Mouse (Mus musculus) lung, postnatal 4 days (tissue): Measurements from ENCODE around the gene Dnaja2.

Experiments used
- DNase-seq, 2 experiments: peaks; one replicate each; pipeline ENCODE4 v3.0.0; 2021

Gene Dnaja2

GRCm38 (mm10) chr8:85555181-85556145 lies at the start of gene Dnaja2:
TSS of gene Dnaja2 (minus strand) at chr8:85555344.
- peak; percentile 93 to 94 for DNase-seq

- DNase-seq, result no peak
These were observed 49.1 kb upstream of the Dnaja2 start for GRCm38 (mm10) chr8:85604201-85604600.

GRCm38 (mm10) chr8:85603203-85603895 lies 48.2 kb upstream of the Dnaja2 start:
- DNase-seq, result peak; percentile 30 to 69

- no peak for DNase-seq
These were observed 47.6 kb upstream of the Dnaja2 start for GRCm38 (mm10) chr8:85602737-85603136.

- DNase-seq, result no peak
These were observed 46.6 kb upstream of the Dnaja2 start for GRCm38 (mm10) chr8:85601741-85602140.

GRCm38 (mm10) chr8:85597413-85598191 lies 42.5 kb upstream of the Dnaja2 start:
- no peak for DNase-seq

GRCm38 (mm10) chr8:85595391-85595790 lies 40.2 kb upstream of the Dnaja2 start:
- DNase-seq, result peak; percentile 27 to 35

- no peak for DNase-seq
These were observed 39.8 kb upstream of the Dnaja2 start for GRCm38 (mm10) chr8:85594983-85595382.

- DNase-seq, result no peak
These were observed 38.2 kb upstream of the Dnaja2 start for GRCm38 (mm10) chr8:85593324-85593723.

- no peak for DNase-seq
These were observed 36.4 kb upstream of the Dnaja2 start for GRCm38 (mm10) chr8:85591532-85591931.

GRCm38 (mm10) chr8:85590258-85590657 lies 35.1 kb upstream of the Dnaja2 start:
- no peak for DNase-seq

GRCm38 (mm10) chr8:85588596-85588995 lies 33.5 kb upstream of the Dnaja2 start:
- DNase-seq, result no peak

- no peak for DNase-seq
These were observed 22.5 kb upstream of the Dnaja2 start for GRCm38 (mm10) chr8:85577666-85578065.

- DNase-seq, result no peak
These were observed 18.9 kb upstream of the Dnaja2 start for GRCm38 (mm10) chr8:85573972-85574496.

- no peak for DNase-seq
These were observed 15.3 kb upstream of the Dnaja2 start for GRCm38 (mm10) chr8:85570466-85570865.

- DNase-seq, result no peak
These were observed 12.7 kb upstream of the Dnaja2 start for GRCm38 (mm10) chr8:85567801-85568200.

- no peak for DNase-seq
These were observed 10.0 kb upstream of the Dnaja2 start for GRCm38 (mm10) chr8:85565186-85565585.

GRCm38 (mm10) chr8:85563336-85563735 lies 8.2 kb upstream of the Dnaja2 start:
- no peak for DNase-seq

GRCm38 (mm10) chr8:85559966-85560365 lies 4.8 kb upstream of the Dnaja2 start:
- DNase-seq, result no peak

GRCm38 (mm10) chr8:85559201-85559600 lies 4.1 kb upstream of the Dnaja2 start:
- DNase-seq, result no peak

- DNase-seq, result no peak
These were observed 2.5 kb upstream of the Dnaja2 start for GRCm38 (mm10) chr8:85557601-85557986.

GRCm38 (mm10) chr8:85556986-85557600 lies 1.9 kb upstream of the Dnaja2 start:
- DNase-seq, result no peak
